21 mouse cellular contexts compared by ENCODE assay signal in genomic region chr7:111109161-111109560, GRCm38 (mm10).
"Had no signal": no experiment of that assay in that cellular context is flagged by ENCODE, and none has a peak within 500 bp of the region (broad histone marks: within the 10 kb centered on the region; RNA-seq: fewer than 3 reads in every experiment).

No protein-coding gene starts in this region.

- H3K9ac ChIP-seq: limb, embryonic 13.5 days; liver, embryonic 12.5 days; liver, embryonic 15.5 days; lung, embryonic 15.5 days; midbrain, embryonic 12.5 days; neural tube, embryonic 13.5 days had no signal

- H3K4me2 ChIP-seq: limb, embryonic 13.5 days; liver, embryonic 12.5 days; liver, embryonic 15.5 days; lung, embryonic 15.5 days; midbrain, embryonic 12.5 days; neural tube, embryonic 13.5 days had no signal

- H3K4me1 ChIP-seq: limb, embryonic 10.5 days; limb, embryonic 13.5 days; lung, embryonic 15.5 days; midbrain, embryonic 12.5 days; neural tube, embryonic 13.5 days had no signal

- H3K27ac ChIP-seq: limb, embryonic 10.5 days; limb, embryonic 13.5 days; liver, embryonic 12.5 days; liver, embryonic 15.5 days; lung, embryonic 15.5 days; midbrain, embryonic 12.5 days; neural tube, embryonic 13.5 days; stomach, postnatal 0 days had no signal

- H3K27me3 ChIP-seq: limb, embryonic 13.5 days; liver, embryonic 12.5 days; liver, embryonic 15.5 days; lung, embryonic 15.5 days; midbrain, embryonic 12.5 days; neural tube, embryonic 13.5 days had no signal

- DNase-seq: kidney, adult 9 months; kidney, postnatal 14 days; kidney, postnatal 4 days; liver; lung, adult 18-20 months; lung, postnatal 10 days; lung, postnatal 4 days; retina, postnatal 1 day; right cerebral cortex, postnatal 25 days; spleen, adult 18-20 months; thymus, postnatal 36 days had no signal

- ATAC-seq: liver, embryonic 12.5 days; midbrain, embryonic 16.5 days had no signal

- H3K4me3 ChIP-seq: limb, embryonic 10.5 days; limb, embryonic 13.5 days; liver, embryonic 12.5 days; liver, embryonic 15.5 days; lung, embryonic 15.5 days; midbrain, embryonic 12.5 days; myocyte; neural tube, embryonic 13.5 days had no signal

- H3K9me3 ChIP-seq: limb, embryonic 10.5 days; limb, embryonic 13.5 days; liver, embryonic 12.5 days; liver, embryonic 15.5 days; lung, embryonic 15.5 days; midbrain, embryonic 12.5 days; neural tube, embryonic 13.5 days had no signal
